Mouse (Mus musculus): ENCODE results near the gene Gpld1.

Gpld1 gene

DNA sequence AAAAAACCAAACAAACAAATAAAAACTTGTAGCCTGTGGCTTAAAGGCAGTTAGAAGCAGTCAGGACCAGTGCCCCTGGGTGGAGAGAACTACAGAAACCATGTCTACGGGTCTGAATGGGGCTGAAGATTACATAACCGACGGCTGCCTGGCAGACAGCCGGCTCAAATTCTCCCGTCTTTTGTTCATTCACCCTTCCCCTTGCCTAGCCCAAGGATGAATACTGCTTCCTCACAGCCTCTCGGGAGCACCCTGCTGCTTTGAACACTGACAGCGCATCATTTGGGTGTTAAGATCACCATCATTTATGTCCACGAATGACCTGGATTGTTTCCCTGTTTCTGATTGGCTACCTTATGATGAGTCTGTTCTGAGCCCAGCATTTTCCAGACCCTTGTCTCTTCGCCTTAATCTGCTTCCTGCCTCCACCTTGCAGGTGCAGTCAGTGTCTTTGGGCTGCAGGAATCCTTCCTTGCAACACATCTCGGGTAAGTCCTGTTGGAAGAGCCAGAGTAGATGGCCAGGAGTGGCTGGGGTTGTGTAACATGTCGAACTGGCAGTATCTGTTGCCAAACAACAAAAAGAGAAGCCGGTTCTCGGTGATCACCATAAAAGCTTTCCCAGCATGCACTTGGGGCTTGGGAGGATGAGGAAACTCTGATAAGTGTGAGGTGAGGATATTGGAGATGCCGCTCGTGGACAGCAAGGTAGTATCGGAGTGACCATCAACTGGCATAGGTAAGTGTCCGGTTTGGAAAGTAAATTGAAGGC, at the start of gene Gpld1:
Gene Gpld1 (plus strand): TSS at position 641 of the 771 bp plus-strand sequence.
- no peak for DNase-seq (ENCODE audit: extremely low spot score, low spot score)

- DNase-seq (ENCODE audit: extremely low spot score, low spot score): no peak
Measured at GRCm38 (mm10) chr13:24893880-24894279, 49.1 kb upstream of the Gpld1 start.

- DNase-seq (ENCODE audit: extremely low spot score, low spot score): no peak
Measured at GRCm38 (mm10) chr13:24901916-24902315, 41.0 kb upstream of the Gpld1 start.

DNA sequence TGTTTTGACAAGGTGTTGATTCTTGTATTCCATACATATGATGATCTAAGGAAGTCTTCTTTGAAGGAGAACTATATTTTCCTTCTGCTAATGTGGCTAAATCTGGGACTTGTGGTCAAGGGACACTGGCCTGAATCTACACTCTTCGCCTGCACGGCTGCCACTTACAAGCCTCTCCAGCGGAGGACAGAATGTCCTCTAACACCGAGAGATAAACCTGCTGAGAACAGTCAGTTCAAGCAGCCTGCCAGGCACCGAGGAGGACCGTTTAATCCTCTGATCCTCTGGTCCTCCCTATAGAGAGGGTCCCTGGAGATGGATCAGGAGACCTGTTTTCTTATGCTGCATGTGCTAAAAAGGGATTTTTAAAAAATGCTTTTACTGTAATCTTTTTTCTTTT, 39.5 kb upstream of the Gpld1 start:
- no peak for DNase-seq (ENCODE audit: extremely low spot score, low spot score)

- DNase-seq (ENCODE audit: extremely low spot score, low spot score): no peak
Measured at GRCm38 (mm10) chr13:24905422-24905821, 37.5 kb upstream of the Gpld1 start.

GRCm38 (mm10) chr13:24906831-24907570, 36.0 kb upstream of the Gpld1 start:
- no peak for DNase-seq (ENCODE audit: extremely low spot score, low spot score)

DNA sequence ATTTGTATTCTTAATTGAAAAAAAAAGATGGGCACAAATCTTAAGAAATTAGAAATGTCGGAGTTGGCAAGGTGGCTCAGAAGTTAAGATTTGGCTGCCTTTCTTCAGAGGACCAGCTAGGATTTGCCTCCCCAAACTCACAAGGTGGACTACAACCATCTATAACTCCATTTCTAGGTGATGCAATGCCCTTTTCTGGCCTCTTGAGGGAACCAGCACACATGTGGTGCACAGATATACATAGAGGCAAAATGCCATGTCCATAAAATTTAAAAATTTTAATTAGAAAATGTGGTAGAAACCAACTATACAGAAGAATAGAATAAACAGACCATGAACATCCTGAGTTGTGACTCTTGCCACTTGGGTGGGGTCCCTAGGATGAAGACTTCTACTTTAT, 33.8 kb upstream of the Gpld1 start:
- DNase-seq (ENCODE audit: extremely low spot score, low spot score): no peak

GRCm38 (mm10) chr13:24913576-24913975, 29.4 kb upstream of the Gpld1 start:
- DNase-seq (ENCODE audit: extremely low spot score, low spot score): no peak

- no peak for DNase-seq (ENCODE audit: extremely low spot score, low spot score)
Measured at GRCm38 (mm10) chr13:24914915-24915314, 28.0 kb upstream of the Gpld1 start.

GRCm38 (mm10) chr13:24915831-24916230, 27.1 kb upstream of the Gpld1 start:
- DNase-seq (ENCODE audit: extremely low spot score, low spot score): no peak

DNA sequence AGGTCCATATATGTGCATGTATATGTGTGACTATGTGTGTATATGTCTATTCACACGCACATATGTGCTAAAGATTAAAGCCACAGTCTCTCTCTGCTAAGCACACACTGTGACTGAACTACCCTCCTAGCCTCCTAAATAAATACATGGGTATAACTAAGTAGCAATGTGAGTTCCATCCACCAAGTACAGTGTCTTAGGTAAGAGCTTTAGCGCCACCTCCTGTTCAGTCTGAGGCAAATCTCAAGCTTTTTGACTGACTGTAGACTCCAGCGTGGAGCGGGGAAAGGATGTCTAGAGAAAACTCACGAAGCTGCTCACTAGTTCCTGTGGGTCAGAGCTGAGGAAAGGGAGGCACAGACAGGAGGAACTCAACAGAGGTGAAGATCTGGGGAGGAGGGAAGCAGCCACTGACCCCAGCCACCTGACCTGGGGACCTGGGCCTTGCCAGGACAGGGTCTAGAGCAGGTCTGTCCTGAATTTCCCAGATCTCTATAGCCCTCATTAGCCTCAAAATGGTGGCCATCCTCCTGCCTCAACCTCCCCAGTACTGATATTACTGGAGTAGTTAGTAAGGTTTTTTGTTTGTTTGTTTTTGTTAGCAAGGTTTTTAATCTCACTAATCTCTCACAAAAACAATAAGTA, 22.5 kb upstream of the Gpld1 start:
- peak; percentile 23 for DNase-seq (ENCODE audit: extremely low spot score, low spot score)

- DNase-seq (ENCODE audit: extremely low spot score, low spot score): no peak
Measured at GRCm38 (mm10) chr13:24921281-24921680, 21.7 kb upstream of the Gpld1 start.

- DNase-seq (ENCODE audit: extremely low spot score, low spot score): no peak
Measured at GRCm38 (mm10) chr13:24923991-24924390, 19.0 kb upstream of the Gpld1 start.

- DNase-seq (ENCODE audit: extremely low spot score, low spot score): no peak
Measured at GRCm38 (mm10) chr13:24930591-24930990, 12.4 kb upstream of the Gpld1 start.

DNA sequence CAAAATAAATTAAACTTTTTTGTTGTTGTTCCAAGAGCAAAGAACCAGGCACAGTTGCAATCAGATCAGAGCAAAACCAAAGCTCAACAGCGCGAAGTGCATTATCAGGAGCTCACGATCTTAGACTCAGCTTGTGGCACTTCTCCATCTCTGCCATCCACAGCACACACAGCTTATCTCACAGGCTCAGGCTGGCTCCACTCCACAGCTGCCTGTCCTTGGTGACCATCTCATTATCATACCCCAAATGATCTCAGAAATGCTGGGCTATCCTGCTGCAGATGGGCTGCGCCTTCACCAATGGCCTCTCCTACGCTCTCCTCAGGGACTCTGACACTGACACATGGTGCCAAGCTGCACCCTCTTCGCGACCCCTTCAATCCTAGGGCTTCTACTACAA, 9.8 kb upstream of the Gpld1 start:
- DNase-seq (ENCODE audit: extremely low spot score, low spot score): no peak

DNA sequence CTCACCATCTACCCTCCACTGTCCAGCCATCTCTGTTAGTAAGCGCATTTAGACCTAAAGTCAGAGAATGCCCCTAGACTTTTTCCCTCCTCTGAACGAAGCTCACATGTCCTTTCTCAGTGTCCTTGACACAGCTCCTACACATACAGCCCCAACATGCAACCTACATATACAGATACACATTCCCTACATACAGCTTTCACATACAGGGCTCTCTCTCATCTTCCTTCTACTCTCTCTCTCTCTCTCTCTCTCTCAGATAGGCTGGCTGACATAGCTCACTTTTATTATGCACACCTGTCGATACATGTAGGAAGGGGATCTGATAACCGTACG, 6.2 kb upstream of the Gpld1 start:
- no peak for DNase-seq (ENCODE audit: extremely low spot score, low spot score)

DNA sequence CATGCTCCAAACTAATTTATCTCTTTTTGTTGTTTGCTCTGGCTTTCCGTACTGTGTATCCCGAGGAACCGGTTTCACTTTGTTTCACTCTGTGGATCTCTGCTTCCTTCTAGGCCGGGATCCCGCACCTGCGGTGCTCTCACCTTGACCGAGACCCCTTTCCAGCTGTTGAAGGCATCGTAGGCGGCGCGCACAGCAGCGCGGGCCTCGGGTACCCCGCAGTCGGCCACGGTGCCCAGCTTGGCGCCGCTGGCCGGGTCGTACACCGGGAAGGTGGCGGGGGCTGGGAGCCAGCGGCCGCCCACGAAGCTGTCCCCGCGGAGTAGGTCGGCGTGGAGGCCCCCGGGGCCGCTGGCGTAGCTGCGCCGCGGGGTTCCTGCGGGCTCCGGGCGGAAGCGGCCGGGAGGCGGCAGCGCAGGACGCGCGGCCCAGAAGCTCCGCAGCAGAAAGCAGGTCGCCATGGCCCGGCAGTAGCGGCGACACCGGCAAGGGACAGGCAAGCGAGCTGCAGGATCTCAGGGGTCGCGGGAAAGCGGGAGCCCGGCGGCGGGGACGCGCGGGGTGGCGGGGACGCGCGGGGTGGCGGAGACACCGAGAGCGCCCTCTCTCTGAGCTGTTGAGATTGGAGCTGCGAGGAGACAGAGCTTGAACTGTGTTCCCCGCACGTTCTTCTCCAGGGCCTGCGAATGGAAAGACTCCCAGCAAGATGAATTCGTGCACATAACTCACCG, 5.7 kb upstream of the Gpld1 start, which contains the start of gene Aldh5a1:
Gene Aldh5a1 (minus strand): TSS at position 554 of the 731 bp plus-strand sequence.
- DNase-seq (ENCODE audit: extremely low spot score, low spot score): peak; percentile 82

DNA sequence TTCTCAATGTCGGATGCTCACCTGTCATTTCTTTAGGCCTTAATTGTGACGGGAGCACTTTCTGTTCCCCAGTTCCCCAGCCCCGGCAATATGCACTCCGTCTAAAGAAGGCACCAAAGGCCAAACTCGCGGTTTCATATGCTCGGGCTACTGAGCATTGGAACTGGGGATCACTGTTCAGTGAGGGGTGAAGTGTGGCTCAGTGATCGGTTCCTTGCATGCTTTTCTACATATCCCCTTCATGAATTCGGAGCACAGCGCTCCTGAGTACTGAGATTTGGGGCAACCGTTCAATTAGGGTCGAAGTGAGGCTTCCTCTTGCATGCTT, 5.1 kb upstream of the Gpld1 start:
- no peak for DNase-seq (ENCODE audit: extremely low spot score, low spot score)

DNA sequence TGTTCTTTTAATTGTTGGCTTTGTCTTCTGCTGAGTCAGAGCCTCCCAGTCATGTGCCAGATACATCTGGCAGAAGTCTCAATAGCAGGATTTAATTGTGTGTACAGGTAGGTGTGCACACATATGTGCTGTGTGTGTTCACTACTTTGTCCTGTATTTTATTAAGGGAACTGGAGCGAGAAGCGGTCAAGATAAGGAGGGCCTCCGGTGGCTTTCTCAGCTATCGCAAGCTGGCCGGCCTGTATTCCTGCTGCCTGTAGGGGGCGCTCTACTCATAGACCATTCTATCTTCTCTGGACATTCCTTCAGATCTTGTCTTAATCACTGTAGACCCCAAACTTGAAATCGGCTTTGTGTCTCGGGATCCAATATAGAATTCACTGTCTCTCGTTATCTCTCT, 4.3 kb upstream of the Gpld1 start:
- peak; percentile 72 for DNase-seq (ENCODE audit: extremely low spot score, low spot score)

DNA sequence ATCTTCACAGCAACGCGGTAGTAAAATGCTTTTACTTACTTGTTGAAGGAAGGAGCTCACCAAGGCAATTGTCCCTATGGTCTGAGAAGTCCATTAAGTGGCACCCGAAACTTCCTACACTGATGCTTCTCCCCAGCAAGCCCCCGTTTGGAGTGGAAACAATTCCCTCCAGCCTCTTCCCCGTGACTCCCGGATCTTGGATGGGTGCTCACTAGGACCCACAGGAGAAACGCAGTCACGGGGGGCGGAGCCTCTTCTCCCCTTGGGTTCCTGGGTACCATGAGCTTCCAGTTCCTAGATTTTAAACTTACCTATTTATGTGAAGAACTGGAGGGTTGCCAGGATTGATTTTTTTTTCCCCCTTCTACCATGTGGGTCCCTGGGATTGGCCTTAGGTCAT, 3.5 kb upstream of the Gpld1 start:
- DNase-seq (ENCODE audit: extremely low spot score, low spot score): no peak

DNA sequence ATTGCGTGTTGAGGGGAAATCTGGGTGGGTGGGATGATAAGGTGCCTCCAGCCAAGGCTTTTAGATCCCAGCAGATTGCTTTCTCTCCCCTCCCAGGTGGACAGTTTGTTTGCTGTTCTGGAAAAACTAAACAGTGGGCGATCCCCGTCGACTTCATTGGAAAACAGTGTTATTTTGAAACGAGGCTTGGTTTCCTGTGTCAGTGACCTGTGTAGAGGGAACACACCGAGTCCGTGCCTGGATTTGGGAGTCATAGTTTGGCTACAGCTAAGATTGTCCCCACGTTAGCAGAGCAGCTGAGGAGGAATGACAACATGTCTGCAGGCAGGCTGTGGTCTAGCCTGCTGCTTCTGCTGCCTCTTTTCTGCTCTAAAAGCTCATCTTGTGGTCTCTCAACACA, 351 bp downstream of the Gpld1 start:
- DNase-seq (ENCODE audit: extremely low spot score, low spot score): no peak

- no peak for DNase-seq (ENCODE audit: extremely low spot score, low spot score)
Measured at GRCm38 (mm10) chr13:24945567-24945966, 2.6 kb downstream of the Gpld1 start.
